Mouse (Mus musculus): ENCODE data around the gene Mrpl16.

DNA sequence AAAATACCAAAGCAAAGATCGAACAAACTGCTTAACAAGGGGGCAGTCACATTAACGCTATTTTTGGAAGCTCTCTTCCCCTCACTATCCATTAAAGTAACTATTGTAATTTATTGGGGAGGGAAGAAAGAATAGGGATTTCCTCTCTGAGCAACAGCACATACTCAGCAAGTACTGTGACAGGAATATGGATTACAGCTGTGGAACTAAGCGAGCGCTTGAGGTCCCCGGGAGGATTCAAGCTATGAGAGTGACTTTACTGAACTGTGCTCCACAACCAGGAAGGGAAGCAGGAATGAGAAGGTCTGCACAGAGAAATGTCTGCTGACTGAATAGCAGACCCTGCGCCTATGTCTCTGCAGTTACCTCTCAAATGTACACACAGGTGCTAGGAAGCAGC lies 18.7 kb downstream of the Mrpl16 start:
- no peak for TF ChIP-seq GATA1 (IDR thresholded peaks at IDR 0.05; ENCODE audit: borderline replicate concordance, low read length)
- TF ChIP-seq FLI1 (IDR thresholded peaks at IDR 0.05; ENCODE audit: low read length), result no peak
